Mouse (Mus musculus): Measurements from ENCODE around the gene Nhlh2. TPM values are rescaled to one million over a fixed set of nuclear protein-coding genes. Genes with fewer than 3 reads are reported as not detected.

Nhlh2 gene
- polyA plus RNA-seq, 1 experiment from 2014 or later: 44.9 TPM

GRCm38 (mm10) chr3:102020604-102021003 is 10.7 kb downstream of the Nhlh2 start:
- H3K9me3 ChIP-seq (ENCODE audit: control insufficient read depth, low read length): no peaks in the 10 kb centered on the region
- H3K4me2 ChIP-seq (ENCODE audit: low read depth, low read length, severe bottlenecking): no peak overlapping the region
- H3K9ac ChIP-seq (ENCODE audit: low read length): no peak overlapping the region
- DNase-seq (ENCODE audit: low spot score) (no peak), ATAC-seq (replicated peaks; ENCODE audit: low FRiP score) (no peak)
- H3K36me3 ChIP-seq (ENCODE audit: control insufficient read depth, insufficient read depth, low read length): no peaks in the 10 kb centered on the region
- H3K4me3 ChIP-seq (ENCODE audit: low read depth, low read length): no peak overlapping the region
- H3K27ac ChIP-seq (ENCODE audit: low read depth, low read length): no peak overlapping the region
- WGBS: 63% methylated on average over 1 of the region's 1 CpGs
- peaks cover 5% of the 10 kb centered on the region for H3K27me3 ChIP-seq (ENCODE audit: control insufficient read depth, insufficient read depth, low read length)
- H3K4me1 ChIP-seq (replicated peaks; ENCODE audit: control insufficient read depth, insufficient read depth, low read length): peaks cover 3% of the 10 kb centered on the region; the same call in 1 of the 2 replicates

GRCm38 (mm10) chr3:102022721-102023120 is 12.8 kb downstream of the Nhlh2 start:
- DNase-seq (ENCODE audit: low spot score): no peak
- H3K27ac ChIP-seq (ENCODE audit: low read depth, low read length): peak overlapping the region; percentile 37; the same call in 1 of the 2 replicates
- no peak overlapping the region for H3K4me3 ChIP-seq (ENCODE audit: low read depth, low read length)

GRCm38 (mm10) chr3:102023337-102023736 is 13.5 kb downstream of the Nhlh2 start:
- Histone ChIP-seq H3K4me1 (replicated peaks; ENCODE audit: control insufficient read depth, insufficient read depth, low read length) (peaks cover 3% of the 10 kb centered on the region; the same call in 1 of the 2 replicates), H3K36me3 (ENCODE audit: control insufficient read depth, insufficient read depth, low read length) (no peaks in the 10 kb centered on the region), H3K4me2 (ENCODE audit: low read depth, low read length, severe bottlenecking) (peak overlapping the region; percentile 65), H3K4me3 (ENCODE audit: low read depth, low read length) (peak overlapping the region; percentile 26), H3K27ac (ENCODE audit: low read depth, low read length) (peak overlapping the region; percentile 37; the same call in 1 of the 2 replicates), H3K9ac (ENCODE audit: low read length) (peak overlapping the region; percentile 27; the same call in 1 of the 2 replicates), H3K9me3 (ENCODE audit: control insufficient read depth, low read length) (no peaks in the 10 kb centered on the region), H3K27me3 (ENCODE audit: control insufficient read depth, insufficient read depth, low read length) (no peaks in the 10 kb centered on the region)
- ATAC-seq (replicated peaks; ENCODE audit: low FRiP score) (peak; percentile 51), DNase-seq (ENCODE audit: low spot score) (peak; percentile 77)
- under 1% methylated on average over 28 of the region's 31 CpGs for WGBS

More at GRCm38 (mm10) chr3:102022721-102023120, 12.8 kb downstream of the Nhlh2 start:
- H3K36me3 ChIP-seq (ENCODE audit: control insufficient read depth, insufficient read depth, low read length): no peaks in the 10 kb centered on the region
- no peak overlapping the region for H3K9ac ChIP-seq (ENCODE audit: low read length)
- no peaks in the 10 kb centered on the region for H3K9me3 ChIP-seq (ENCODE audit: control insufficient read depth, low read length)
- no peak for ATAC-seq (replicated peaks; ENCODE audit: low FRiP score)
- H3K4me1 ChIP-seq (replicated peaks; ENCODE audit: control insufficient read depth, insufficient read depth, low read length): peaks cover 3% of the 10 kb centered on the region; the same call in 1 of the 2 replicates
- peak overlapping the region; percentile 65; the same call in 1 of the 2 replicates for H3K4me2 ChIP-seq (ENCODE audit: low read depth, low read length, severe bottlenecking)
- 24% methylated on average over 2 of the region's 2 CpGs for WGBS
- no peaks in the 10 kb centered on the region for H3K27me3 ChIP-seq (ENCODE audit: control insufficient read depth, insufficient read depth, low read length)

DNA sequence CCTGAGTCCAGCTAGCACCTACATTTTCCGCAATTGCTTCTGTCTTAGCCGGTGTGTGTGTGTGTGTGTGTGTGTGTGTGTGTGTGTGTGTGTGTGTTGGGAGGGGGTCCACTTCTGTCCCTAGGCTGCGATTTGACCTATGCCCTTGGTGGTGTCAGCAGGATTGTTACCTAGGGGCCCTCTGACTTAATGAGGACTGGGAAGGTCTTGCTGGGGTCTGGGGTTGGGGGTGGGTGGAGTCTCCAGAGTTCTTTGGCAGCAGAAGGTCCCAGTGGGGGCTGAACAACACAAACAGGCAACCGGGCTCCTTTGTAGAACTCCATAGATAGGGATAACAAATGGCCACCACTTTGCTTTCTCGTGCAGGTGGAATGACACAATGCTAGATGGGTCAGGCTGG is 14.0 kb downstream of the Nhlh2 start:
- ATAC-seq (replicated peaks; ENCODE audit: low FRiP score): peak; percentile 11; the same call in 1 of the 2 replicates
- peak overlapping the region; percentile 65 for H3K4me2 ChIP-seq (ENCODE audit: low read depth, low read length, severe bottlenecking)
- peak overlapping the region; percentile 26 for H3K4me3 ChIP-seq (ENCODE audit: low read depth, low read length)
- no peaks in the 10 kb centered on the region for H3K36me3 ChIP-seq (ENCODE audit: control insufficient read depth, insufficient read depth, low read length)
- H3K4me1 ChIP-seq (replicated peaks; ENCODE audit: control insufficient read depth, insufficient read depth, low read length): peaks cover 3% of the 10 kb centered on the region; the same call in 1 of the 2 replicates
- no peaks in the 10 kb centered on the region for H3K27me3 ChIP-seq (ENCODE audit: control insufficient read depth, insufficient read depth, low read length)
- 5% methylated on average over 5 of the region's 5 CpGs for WGBS
- H3K9ac ChIP-seq (ENCODE audit: low read length): peak overlapping the region; percentile 27; the same call in 1 of the 2 replicates
- no peaks in the 10 kb centered on the region for H3K9me3 ChIP-seq (ENCODE audit: control insufficient read depth, low read length)
- DNase-seq (ENCODE audit: low spot score): no peak
- H3K27ac ChIP-seq (ENCODE audit: low read depth, low read length): peak overlapping the region; percentile 0; the same call in 1 of the 2 replicates

DNA sequence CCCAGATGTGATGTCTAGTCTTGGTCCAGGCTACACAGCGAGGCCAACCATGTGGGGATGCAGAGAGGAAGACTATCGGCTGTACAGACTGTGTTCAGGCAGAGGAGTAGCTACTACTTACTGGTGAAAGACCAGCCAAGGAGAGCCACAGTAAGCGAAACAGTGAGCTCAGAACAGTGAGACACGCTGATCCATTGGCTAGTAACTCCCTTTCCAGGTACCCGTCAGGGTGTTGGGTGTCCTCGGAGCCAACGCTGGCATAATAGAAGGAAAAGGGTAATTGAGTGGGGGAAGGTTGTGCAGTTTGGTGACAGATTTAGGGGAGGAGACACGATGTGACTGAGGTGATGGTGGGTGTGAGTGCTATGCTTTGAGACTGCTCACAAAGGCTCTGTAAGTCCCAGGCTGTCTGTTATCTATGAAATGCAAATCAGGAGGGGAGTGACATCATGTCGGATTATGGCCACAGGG is 15.1 kb downstream of the Nhlh2 start:
- H3K4me2 ChIP-seq (ENCODE audit: low read depth, low read length, severe bottlenecking): 0 out of 2 replicates have a peak overlapping the region, but pooled peaks have one; percentile 1
- WGBS: 55% methylated on average over 9 of the region's 9 CpGs
- DNase-seq (ENCODE audit: low spot score): no peak
- H3K4me3 ChIP-seq (ENCODE audit: low read depth, low read length): no peak overlapping the region
- peak; percentile 74 for ATAC-seq (replicated peaks; ENCODE audit: low FRiP score)
- no peaks in the 10 kb centered on the region for H3K27me3 ChIP-seq (ENCODE audit: control insufficient read depth, insufficient read depth, low read length)
- H3K4me1 ChIP-seq (replicated peaks; ENCODE audit: control insufficient read depth, insufficient read depth, low read length): peaks cover 3% of the 10 kb centered on the region; the same call in 1 of the 2 replicates
- no peaks in the 10 kb centered on the region for H3K9me3 ChIP-seq (ENCODE audit: control insufficient read depth, low read length)
- H3K36me3 ChIP-seq (ENCODE audit: control insufficient read depth, insufficient read depth, low read length): no peaks in the 10 kb centered on the region
- H3K27ac ChIP-seq (ENCODE audit: low read depth, low read length): peak overlapping the region; percentile 82
- H3K9ac ChIP-seq (ENCODE audit: low read length): 0 out of 2 replicates have a peak overlapping the region, but pooled peaks have one; percentile 14

- Histone ChIP-seq H3K36me3 (ENCODE audit: control insufficient read depth, insufficient read depth, low read length) (no peaks in the 10 kb centered on the region), H3K27ac (ENCODE audit: low read depth, low read length) (peak overlapping the region; percentile 59; the same call in 1 of the 2 replicates), H3K4me3 (ENCODE audit: low read depth, low read length) (no peak overlapping the region), H3K9ac (ENCODE audit: low read length) (no peak overlapping the region), H3K4me2 (ENCODE audit: low read depth, low read length, severe bottlenecking) (no peak overlapping the region), H3K9me3 (ENCODE audit: control insufficient read depth, low read length) (no peaks in the 10 kb centered on the region), H3K27me3 (ENCODE audit: control insufficient read depth, insufficient read depth, low read length) (no peaks in the 10 kb centered on the region), H3K4me1 (replicated peaks; ENCODE audit: control insufficient read depth, insufficient read depth, low read length) (peaks cover 3% of the 10 kb centered on the region; the same call in 1 of the 2 replicates)
- ATAC-seq (replicated peaks; ENCODE audit: low FRiP score) (0 out of 2 replicates have a peak, but pooled peaks have one; percentile 47), DNase-seq (ENCODE audit: low spot score) (no peak)
- 80% methylated on average over 5 of the region's 5 CpGs for WGBS
These were observed 15.8 kb downstream of the Nhlh2 start for GRCm38 (mm10) chr3:102025659-102026058.

DNA sequence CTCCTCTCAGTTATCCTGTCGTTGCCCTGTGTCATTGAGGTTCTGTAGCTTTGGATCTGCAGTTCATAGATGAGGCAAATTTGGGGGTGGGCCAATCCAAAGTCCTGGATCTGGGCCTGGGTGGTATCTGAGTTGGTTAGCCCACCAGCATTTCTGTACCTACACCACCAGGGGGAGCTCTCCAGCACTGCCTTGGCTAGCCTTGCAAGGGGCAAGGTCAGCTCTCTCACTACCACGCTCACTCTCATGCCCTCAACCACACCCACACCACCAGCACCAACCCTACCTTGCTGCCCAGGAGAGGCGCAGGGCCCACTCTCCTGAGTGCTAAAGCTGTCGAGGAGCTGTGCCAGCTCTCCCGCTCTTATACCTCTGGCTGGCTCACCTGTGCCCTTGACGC is 18.0 kb downstream of the Nhlh2 start:
- 58% methylated on average over 6 of the region's 6 CpGs for WGBS
- H3K9me3 ChIP-seq (ENCODE audit: control insufficient read depth, low read length): no peaks in the 10 kb centered on the region
- H3K4me3 ChIP-seq (ENCODE audit: low read depth, low read length): no peak overlapping the region
- ATAC-seq (replicated peaks; ENCODE audit: low FRiP score): no peak
- H3K4me2 ChIP-seq (ENCODE audit: low read depth, low read length, severe bottlenecking): no peak overlapping the region
- no peaks in the 10 kb centered on the region for H3K27me3 ChIP-seq (ENCODE audit: control insufficient read depth, insufficient read depth, low read length)
- H3K9ac ChIP-seq (ENCODE audit: low read length): no peak overlapping the region
- peak; percentile 62 for DNase-seq (ENCODE audit: low spot score)
- H3K36me3 ChIP-seq (ENCODE audit: control insufficient read depth, insufficient read depth, low read length): no peaks in the 10 kb centered on the region
- H3K27ac ChIP-seq (ENCODE audit: low read depth, low read length): no peak overlapping the region
- H3K4me1 ChIP-seq (replicated peaks; ENCODE audit: control insufficient read depth, insufficient read depth, low read length): no peaks in the 10 kb centered on the region; the same call in 1 of the 2 replicates

DNA sequence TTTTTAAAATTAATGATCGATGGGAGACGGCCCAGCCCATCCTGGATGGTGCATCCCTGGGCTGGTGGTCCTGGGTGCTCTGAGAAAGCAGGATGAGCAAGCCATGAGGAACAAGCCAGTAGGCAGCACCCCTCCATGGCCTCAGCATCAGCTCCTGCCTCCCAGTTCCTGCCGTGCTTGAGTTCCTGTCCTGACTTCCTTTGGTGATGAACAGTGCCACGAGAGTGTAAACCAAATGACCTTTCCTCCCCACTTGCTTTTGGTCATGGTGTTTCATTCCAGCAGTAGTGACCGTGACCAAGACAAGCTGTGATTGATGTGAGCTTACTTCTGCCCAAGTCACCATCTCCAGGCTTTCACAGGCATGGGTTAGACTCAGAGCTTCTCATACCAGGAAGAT is 27.9 kb downstream of the Nhlh2 start:
- Histone ChIP-seq H3K27me3 (ENCODE audit: control insufficient read depth, insufficient read depth, low read length) (no peaks in the 10 kb centered on the region), H3K4me1 (replicated peaks; ENCODE audit: control insufficient read depth, insufficient read depth, low read length) (no peaks in the 10 kb centered on the region), H3K4me3 (ENCODE audit: low read depth, low read length) (no peak overlapping the region), H3K9ac (ENCODE audit: low read length) (no peak overlapping the region), H3K27ac (ENCODE audit: low read depth, low read length) (no peak overlapping the region), H3K4me2 (ENCODE audit: low read depth, low read length, severe bottlenecking) (no peak overlapping the region), H3K9me3 (ENCODE audit: control insufficient read depth, low read length) (no peaks in the 10 kb centered on the region), H3K36me3 (ENCODE audit: control insufficient read depth, insufficient read depth, low read length) (no peaks in the 10 kb centered on the region)
- DNase-seq (ENCODE audit: low spot score): no peak
- no peak for ATAC-seq (replicated peaks; ENCODE audit: low FRiP score)
- 96% methylated on average over 5 of the region's 5 CpGs for WGBS

- Histone ChIP-seq H3K4me3 (ENCODE audit: low read depth, low read length) (no peak overlapping the region), H3K36me3 (ENCODE audit: control insufficient read depth, insufficient read depth, low read length) (no peaks in the 10 kb centered on the region), H3K9me3 (ENCODE audit: control insufficient read depth, low read length) (no peaks in the 10 kb centered on the region), H3K9ac (ENCODE audit: low read length) (no peak overlapping the region), H3K27ac (ENCODE audit: low read depth, low read length) (no peak overlapping the region), H3K4me2 (ENCODE audit: low read depth, low read length, severe bottlenecking) (no peak overlapping the region), H3K4me1 (replicated peaks; ENCODE audit: control insufficient read depth, insufficient read depth, low read length) (no peaks in the 10 kb centered on the region), H3K27me3 (ENCODE audit: control insufficient read depth, insufficient read depth, low read length) (no peaks in the 10 kb centered on the region)
- 86% methylated on average over 6 of the region's 6 CpGs for WGBS
- no peak for ATAC-seq (replicated peaks; ENCODE audit: low FRiP score)
- no peak for DNase-seq (ENCODE audit: low spot score)
These were observed 28.7 kb downstream of the Nhlh2 start for GRCm38 (mm10) chr3:102038608-102039007.
